Mouse (Mus musculus) adrenal gland, postnatal 4 days (tissue): ENCODE measurements around the gene Fam151a. TPM values are rescaled to one million over a fixed set of nuclear protein-coding genes. Genes with fewer than 3 reads are reported as not detected.
"Not testable (repeated sequence)": the region's sequence is repeated elsewhere in the genome, so short reads cannot be mapped to it uniquely, and the experiment has no call there.

Experiments
- DNase-seq, 2 experiments: peaks; one replicate each; pipeline ENCODE4 v3.0.0; 2021 to 2022; ENCODE audit warnings: low spot score in 2 of 2, mixed read lengths in 2 of 2
- total RNA-seq, 2 experiments: library from RNA; stranded (reverse); gene quantifications; 2 replicates each; pipeline ENCODE4 v1.2.3; 2021

Fam151a gene
- total RNA-seq, 2 experiments from 2014 or later: 0.48 to 5.2 TPM

DNA sequence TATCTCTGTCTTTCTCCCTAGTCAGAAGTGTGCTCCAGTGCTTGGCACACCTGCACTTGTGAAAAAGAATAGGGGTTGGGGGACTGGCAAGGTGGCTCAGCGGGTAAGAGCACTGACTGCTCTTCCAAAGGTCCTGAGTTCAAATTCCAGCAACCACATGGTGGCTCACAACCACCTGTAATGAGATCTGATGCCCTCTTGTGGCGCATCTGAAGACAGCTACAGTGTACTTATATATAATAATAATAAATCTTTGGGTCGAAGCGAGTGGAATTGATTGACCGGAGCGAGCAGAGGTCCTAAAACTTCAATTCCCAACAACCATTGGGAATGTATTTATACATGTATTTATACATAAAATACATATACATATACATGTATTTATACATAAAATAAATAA lies 42.1 kb downstream of the Fam151a start:
- not testable (repeated sequence) for DNase-seq

GRCm38 (mm10) chr4:106776998-106777397 lies 43.3 kb downstream of the Fam151a start:
- DNase-seq: no peak

DNA sequence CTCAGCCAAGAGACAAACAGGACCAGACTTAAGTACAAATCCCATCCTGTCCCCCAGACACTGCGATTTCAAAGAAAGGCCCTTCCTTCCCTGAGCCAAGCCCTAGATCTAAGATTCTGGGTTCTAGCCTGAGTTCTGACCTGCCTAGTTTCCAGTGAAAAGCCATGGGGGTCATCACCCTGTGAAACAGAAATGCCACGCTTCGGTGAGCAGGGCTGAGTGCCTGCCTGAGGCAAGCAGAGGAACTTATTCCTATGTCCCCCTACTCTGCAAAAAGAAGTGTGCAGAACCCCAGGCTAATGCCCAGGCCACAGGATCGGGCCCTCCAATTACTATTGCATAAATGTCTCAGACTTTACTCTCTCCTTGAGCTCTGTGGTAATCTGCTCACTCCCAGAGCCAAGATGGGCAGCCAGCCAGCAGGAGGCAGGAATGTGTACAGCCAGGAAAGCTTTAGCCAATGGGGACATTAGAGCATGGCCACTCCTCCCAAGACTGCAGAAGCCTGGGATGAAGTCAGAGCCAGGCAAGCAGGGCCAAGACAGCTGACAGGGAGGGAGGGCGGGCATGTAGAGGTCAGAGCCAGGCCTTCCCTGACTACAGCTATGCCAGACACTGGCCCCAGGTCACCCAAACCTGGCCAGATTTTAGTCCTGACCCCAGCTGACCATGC lies 44.6 kb downstream of the Fam151a start:
- DNase-seq: peak; percentile 72 to 87

DNA sequence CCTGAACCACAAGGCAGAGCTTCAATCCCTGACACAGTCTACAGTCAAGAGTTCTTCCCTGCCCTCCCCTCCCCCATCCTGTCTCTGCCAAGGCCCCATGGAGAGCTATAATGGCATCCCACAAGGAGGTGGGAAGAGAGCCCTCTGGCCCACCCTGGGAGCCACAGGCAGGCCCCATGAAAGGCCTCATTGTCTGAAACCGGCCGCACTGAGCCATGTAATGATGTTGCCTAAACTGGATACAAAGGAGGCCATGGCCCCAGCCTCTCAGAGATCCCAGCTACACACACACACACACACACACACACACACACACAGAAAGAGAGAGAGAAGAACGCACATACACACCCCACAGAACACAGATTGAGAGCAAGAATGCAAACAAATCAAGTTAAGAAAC lies 46.4 kb downstream of the Fam151a start:
- no peak for DNase-seq

DNA sequence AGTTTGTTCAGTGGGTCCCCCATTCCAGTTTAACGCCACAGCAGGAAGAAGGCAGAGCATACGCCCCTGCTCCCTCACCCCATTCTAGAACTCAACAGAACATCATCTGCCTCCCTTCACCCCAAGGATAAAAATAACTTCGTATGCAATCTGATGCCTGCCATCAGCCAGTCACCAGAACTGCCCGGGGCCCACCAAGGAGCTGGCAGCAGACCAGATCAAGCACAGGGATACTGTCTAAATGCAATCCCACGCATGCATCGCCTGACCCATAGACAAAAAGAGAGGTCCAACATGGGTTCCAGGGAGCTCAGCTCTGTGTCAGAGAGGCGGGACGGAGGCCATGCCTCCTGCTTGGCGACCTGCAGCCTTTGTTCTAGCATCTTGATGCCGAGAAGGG lies 49.4 kb downstream of the Fam151a start:
- no peak for DNase-seq

DNA sequence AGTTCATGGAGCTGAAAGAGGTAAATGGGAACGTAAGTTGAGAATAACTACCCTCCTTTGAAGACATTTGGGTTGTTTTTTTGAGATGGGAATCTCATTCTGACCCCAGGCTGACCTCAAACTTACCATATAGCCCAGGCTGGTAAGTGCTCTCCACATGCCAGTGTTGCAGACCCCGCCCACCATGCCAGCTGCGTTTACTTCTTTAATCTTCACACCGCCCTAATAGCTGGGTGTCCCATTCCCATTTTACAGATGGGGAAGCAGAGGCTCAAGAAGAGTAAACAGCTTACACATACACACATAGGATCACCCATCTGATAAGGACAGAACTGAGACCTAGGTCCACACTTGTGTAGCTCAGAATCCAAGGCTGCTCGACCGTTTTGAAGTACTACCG lies 51.1 kb downstream of the Fam151a start:
- DNase-seq: no peak

- DNase-seq: no peak
Observed at GRCm38 (mm10) chr4:106785345-106785744, 51.7 kb downstream of the Fam151a start.

DNA sequence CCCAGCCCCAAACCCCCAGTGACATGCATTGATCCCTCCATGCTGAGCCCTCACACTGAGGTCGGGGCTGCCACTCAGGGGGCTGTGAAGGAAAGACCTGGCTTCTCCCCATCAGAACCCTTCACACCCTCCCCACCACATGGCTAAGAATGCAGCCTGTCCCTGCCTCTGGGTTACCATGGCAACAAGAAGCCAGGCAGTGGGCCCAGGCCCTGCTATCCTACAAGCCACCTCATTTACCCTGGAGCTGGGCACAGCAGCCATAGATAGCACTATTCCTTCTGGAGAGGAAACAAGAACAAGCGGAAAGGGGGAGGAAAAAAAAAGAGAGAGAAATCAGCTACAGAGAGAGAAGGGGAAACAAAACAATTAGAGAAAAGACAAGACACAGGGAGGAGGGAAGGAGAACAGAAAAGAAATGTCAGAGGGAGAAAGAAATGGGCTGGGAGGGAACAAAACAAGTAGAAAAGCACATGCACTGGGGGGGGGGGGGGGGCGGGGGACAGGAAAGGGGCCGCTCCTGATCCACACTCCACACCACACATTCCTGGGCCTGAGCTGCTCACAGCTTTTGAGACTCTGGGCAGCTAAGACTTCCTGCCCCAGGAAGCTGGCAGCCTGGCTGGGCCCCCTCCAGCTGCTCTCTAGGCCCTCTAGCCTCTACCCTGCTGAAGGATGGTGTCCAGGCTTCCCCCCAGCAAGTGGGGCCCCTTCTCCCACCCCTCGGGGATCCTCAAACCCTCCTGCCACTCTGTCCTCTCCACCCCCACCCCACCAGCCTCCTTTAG lies 52.3 kb downstream of the Fam151a start:
- DNase-seq: no peak

GRCm38 (mm10) chr4:106787830-106788229 lies 54.1 kb downstream of the Fam151a start:
- no peak for DNase-seq

- DNase-seq: no peak
Observed at GRCm38 (mm10) chr4:106788627-106789026, 54.9 kb downstream of the Fam151a start.

- DNase-seq: no peak
Observed at GRCm38 (mm10) chr4:106789705-106790104, 56.0 kb downstream of the Fam151a start.

DNA sequence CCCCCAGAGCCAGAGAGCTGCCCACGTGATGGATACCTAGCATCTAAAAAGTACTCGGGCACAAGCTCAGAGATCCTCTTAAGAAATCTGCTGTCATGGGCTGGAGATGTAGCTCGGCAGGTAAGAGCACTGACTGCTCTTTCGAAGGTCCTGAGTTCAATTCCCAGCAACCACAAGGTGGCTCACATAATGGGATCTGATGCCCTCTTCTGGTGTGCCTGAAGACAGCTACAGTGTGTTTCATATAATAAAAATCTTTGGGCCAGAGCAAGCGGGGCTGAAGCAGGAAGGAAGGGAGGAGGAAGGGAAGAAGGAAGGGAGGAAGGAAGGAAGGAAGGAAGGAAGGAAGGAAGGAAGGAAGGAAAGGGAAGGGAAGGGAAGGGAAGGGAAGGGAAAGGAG lies 56.5 kb downstream of the Fam151a start:
- not testable (repeated sequence) for DNase-seq

DNA sequence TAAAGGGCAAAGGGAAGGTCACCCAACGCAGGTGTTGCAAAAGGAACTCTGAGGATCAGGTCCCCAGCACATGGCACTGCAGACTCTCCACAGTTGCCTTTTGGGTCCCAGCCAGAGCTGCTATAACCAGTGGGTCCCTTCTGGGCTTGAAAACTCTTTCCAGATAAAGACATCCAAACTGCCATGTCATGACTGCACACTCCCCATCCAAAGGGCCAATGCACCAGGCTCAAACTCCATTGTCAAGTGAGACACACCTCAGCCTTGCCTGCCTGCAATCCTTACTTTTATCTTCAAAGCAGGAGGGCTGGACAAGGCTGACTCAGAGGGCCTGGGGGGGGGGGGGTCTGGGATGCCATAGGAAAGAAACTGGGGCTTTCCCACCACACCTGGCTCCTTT lies 57.2 kb downstream of the Fam151a start:
- DNase-seq: no peak

- no peak for DNase-seq
Observed at GRCm38 (mm10) chr4:106792276-106792675, 58.6 kb downstream of the Fam151a start.

GRCm38 (mm10) chr4:106793826-106794225 lies 60.1 kb downstream of the Fam151a start:
- not testable (repeated sequence) for DNase-seq

DNA sequence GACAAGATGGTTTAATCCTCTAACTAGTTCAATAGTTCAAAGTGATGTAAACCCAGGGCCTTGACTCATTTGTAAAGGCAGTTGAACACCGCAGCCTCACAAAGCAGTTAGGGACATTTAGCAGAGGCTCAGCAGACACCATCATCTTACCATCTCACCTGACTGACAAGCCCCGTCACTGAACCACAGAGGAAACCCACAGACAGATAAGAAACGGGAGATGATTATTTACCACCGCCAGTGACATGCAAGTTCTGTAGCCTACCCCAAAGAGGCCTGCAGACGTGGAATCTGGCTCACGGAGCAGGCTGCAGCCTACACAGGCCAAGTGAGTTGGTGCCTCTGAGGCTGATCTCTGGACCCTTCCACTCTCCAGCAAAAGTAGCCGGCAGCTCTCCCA lies 60.6 kb downstream of the Fam151a start:
- no peak for DNase-seq

- no peak for DNase-seq
Observed at GRCm38 (mm10) chr4:106795289-106795688, 61.6 kb downstream of the Fam151a start.

Other genes with a start within 250 kb of the Fam151a start
- 1 to 10 TPM in 1 of 2 experiments, under 1 TPM in 1; 0.11 to 3.7 TPM for gene Bsnd, start 241.6 kb upstream of the Fam151a start, total RNA-seq
- 10 to 100 TPM; 51.2 to 70.5 TPM for gene Dhcr24, start 172.9 kb upstream of the Fam151a start, total RNA-seq
- gene Lexm, start 116.6 kb upstream of the Fam151a start, total RNA-seq: under 1 TPM in 1 of 2 experiments, not detected in 1; 0.20 TPM
- gene Ttc22, start 111.5 kb upstream of the Fam151a start, total RNA-seq: 1 to 10 TPM in 1 of 2 experiments, under 1 TPM in 1; 0.28 to 1.2 TPM
- gene Pars2, start 82.8 kb upstream of the Fam151a start, total RNA-seq: 10 to 100 TPM in 1 of 2 experiments, 1 to 10 TPM in 1; 9.2 to 13.3 TPM
- gene Ttc4, start 54.9 kb upstream of the Fam151a start, total RNA-seq: 10 to 100 TPM; 36.2 to 38.3 TPM
- gene Mroh7, start 3.0 kb upstream of the Fam151a start, total RNA-seq: 1 to 10 TPM; 2.7 to 3.2 TPM
- 1 to 10 TPM; 6.1 to 7.4 TPM for gene Acot11, start 71.1 kb downstream of the Fam151a start, total RNA-seq
- 100 to 1,000 TPM in 1 of 2 experiments, 10 to 100 TPM in 1; 95.2 to 103 TPM for gene Ssbp3, start 176.8 kb downstream of the Fam151a start, total RNA-seq